Mouse (Mus musculus): ENCODE data around the gene Traf2. TPM values are rescaled to one million over a fixed set of nuclear protein-coding genes. Genes with fewer than 3 reads are reported as not detected.

Gene Traf2
- total RNA-seq, 4 experiments from 2014 or later, result 22.6 to 35.3 (median 30.6) TPM

- DNase-seq, result no peak
Observed at GRCm38 (mm10) chr2:25493476-25493961, 53.2 kb downstream of the Traf2 start, which contains the start of gene Lcn12. TSS of gene Lcn12 (minus strand) at chr2:25493911.

GRCm38 (mm10) chr2:25492988-25493387, 53.8 kb downstream of the Traf2 start:
- DNase-seq, result no peak

DNA sequence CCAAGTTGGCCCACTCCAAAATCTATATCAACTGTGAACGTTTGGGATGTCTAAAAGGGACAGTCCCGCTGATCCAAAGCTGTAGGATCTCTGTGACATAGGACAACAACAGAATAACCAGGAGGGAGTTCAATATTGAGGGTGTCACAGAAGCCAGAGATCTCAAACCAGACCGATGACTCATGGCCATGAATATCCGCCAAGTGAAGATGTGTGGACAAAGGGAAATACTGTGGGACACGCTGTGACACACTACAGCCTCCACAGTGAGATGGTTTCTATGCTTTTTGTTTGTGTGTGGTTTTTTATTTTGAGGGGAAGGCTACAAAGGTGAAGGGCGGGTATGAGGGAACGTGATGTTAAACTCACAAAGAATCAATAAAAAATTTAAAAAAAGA, 58.1 kb downstream of the Traf2 start:
- no peak for DNase-seq

DNA sequence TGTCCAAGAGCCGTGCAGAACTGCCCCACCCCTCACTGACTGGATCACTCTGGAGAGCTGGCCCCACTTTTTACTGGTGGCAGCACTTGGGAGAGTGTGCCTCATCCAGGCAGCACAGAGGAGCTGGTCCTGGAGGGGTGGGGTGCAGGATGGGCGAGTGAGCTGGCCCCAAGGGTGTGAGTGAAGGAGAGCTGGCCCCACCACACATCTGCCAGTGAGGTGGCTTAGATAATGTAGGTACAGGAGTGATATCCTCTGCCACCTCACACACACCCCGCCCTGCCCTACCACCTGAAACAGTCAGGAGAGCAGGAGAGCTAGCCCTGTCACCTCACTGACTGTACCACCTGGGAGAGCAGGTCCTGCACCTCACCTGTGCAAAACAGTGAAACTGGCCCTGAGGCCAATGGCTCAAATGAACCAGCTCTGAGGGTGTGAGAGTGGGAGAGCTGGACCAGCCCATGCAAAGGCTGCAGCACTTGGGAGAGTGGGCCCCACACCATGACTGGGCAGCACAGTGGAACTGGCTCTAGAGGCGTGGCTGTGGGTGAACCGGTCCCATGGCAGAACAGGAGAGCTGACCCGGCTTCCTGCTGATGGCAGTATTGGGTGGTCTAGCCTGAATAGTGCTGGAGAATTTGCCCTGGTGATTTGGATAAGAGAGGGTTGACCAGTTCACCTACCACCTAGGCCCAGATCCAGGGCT, 58.6 kb downstream of the Traf2 start:
- DNase-seq, result no peak

DNA sequence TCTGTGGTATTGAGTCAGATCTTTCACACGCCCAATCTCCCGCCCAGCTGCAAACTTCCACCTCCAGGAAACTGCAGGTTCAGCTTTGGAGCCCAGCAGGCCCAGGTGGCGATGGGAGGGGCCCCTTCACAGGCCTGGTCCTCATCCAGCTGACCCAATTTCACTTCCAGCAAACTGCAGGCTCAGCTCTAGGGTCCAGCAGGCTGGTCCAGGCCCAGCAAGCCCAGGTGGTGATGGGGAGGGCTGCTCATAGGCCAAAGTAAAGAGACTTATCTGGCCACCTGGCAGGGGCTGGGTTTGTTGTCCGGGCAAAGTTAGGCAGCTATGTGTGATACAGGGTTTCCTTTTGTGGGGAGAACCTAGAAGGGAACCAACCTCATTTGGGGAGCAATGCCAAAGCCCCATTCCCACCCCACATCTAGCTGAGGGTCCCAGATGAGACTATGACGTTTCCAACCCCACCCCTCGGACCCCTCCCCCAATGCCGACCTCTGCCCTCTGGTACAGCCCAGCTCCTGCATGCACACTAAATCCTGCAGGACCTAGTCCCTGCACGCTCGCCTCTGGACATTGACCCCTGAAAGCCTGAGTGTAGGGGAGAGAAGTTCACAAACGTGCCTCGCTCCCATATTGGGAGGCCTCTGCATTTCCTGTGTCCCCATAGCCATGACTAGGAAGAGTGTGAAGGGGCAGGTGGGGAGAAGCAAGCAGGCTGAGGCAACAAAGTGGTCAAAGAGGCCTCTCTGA, 61.7 kb downstream of the Traf2 start:
- DNase-seq, result no peak

- DNase-seq, result no peak
Observed at GRCm38 (mm10) chr2:25482969-25483368, 63.8 kb downstream of the Traf2 start.

DNA sequence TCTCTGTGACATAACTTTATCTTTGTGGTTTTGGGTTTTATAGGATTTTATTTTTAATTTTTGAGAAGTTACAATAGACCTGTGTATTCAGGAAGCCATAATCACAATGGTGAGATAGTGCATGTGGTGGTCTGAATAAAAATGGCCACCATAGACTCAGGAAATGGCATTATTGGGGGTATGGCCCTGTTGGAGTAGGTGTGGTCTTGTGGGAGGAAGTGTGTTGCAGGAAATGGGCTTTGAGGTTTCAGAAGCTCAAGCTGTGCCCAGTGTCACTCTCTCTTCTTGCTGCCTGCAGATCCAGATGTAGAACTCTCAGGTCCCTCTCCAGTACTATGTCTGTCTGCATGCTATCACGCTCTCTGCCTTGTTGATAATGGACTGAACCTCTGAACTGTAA, 66.2 kb downstream of the Traf2 start:
- DNase-seq, result no peak

DNA sequence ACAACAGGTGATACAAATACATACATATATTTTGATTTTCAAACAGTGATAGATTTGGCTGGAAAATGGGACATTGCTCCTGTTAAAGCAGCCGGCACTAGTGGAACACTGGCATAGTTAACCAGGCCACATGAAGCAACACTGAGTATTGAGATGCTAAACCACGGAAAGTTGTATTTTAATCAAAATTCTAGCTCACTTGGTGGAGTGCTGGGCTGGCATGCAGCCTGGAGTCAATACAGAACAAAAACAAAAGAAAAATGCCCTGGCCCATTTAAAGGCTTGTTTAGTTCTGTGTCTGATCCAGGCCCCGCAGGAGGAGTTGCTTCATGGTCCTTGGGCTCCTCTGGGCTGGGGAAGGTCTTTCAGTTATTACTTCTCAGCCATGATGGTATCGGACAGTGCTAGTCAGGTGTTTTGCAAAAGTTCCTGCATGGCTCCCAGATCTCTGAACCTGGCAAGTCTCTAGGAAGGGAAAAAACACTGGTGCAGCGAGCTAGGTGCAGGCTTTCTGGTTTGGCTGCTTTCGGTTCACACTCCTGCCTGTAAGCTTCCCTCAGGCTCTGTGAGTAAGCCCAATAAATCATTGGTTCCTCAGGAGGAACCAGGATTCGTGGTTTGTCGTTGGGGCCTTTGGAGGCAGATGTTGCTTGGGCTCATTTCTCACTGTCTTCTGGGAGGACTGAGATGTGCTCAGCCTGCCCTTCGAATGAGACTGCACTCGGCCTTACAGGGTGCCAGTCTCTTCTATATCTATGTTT, 67.0 kb downstream of the Traf2 start:
- DNase-seq, result no peak

DNA sequence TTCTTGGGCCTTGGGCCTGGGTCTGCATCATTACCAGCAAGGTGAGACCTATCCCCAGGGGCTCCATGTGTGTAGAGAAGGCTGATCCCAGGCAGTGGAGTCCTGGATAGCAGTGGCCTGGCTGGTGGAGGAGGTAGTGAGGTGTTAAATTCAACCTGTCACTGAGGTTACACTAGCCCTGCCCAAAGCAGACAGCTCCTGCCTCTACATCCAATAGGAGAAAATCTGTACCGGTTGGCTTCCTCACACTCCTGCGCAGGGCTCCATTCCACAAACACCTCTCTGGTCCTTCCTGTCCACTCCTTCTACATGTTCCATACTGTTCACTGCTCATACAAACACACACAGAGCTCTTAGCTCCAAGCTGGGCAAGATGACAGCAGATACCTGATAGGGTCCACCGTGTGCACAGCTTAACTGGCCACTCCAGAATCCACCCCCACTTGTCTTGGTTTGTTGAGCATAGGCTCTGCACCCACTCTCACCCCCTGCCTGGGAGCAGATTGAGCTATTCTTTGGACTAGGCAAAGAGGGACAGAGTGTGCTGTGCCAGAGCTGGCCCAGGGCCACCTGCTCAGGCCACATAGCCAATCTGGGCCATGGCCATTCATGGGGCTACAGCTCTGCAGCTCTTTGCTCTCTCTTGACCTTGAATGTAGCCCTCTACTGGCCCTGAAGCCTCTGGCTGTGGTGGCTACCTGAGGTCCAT, 68.6 kb downstream of the Traf2 start:
- DNase-seq, result peak; percentile 72

DNA sequence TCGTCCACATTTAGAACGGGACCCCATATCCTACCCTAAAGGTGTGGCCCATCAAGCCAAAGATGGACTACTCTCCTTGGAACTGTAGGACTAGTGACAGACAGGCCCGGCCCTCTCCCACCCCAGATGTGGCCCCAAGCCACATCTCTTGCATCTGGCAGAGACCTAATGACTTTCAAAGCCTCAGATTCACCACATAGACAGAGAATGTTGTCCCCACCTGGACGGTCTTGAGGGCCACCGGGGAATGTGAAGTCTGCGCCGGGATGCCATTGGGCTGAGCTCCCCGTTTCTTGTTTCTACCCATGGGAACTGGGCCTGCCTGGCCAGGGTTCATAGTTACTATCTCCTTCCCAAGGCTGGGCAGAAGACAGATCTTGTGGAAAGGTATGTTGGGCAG, 69.2 kb downstream of the Traf2 start:
- DNase-seq, result no peak

DNA sequence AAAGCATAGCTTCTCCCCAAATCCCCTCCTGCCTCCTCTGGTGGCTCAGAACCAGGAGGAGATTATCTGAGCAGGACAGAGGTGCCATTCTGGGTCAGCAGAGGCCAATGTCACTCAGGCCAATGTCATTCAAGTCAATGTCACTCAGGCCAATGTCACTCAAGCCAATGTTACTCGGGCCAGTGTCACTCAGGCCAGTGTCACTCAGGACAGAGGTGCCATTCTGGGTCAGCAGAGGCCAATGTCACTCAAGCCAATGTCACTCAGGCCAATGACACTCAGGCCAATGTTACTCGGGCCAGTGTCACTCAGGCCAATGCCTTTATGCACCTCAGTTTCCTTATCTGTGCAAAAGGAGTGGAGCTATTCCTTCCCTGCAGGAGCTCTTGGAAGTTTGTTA, 74.2 kb downstream of the Traf2 start:
- no peak for DNase-seq

DNA sequence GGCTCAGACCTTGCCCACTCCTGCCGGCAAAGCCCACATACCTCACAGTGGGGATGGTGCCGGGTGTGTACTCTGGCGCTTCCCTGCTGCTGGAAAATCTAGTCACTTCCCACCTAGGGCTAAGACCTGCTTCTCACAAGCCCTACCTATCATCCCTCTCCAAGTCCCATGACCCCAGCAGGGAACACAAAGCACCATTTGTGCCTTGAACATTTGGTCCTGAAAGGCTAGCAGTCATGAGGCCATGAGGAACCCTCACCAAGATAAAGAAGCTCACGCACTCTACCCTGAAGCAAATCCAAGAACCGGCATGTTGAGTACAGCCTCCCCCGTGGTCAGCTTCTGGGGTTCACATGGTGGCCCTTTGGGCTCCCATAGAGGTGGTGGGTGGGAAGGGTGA, 76.8 kb downstream of the Traf2 start, which contains the start of gene Ptgds:
Gene Ptgds (minus strand): TSS at position 78 of the 400 bp plus-strand sequence.
- no peak for DNase-seq

GRCm38 (mm10) chr2:25468962-25469915, 77.5 kb downstream of the Traf2 start:
- no peak for DNase-seq

Other genes with a start within 250 kb of the Traf2 start
- 10 to 100 TPM; 13.0 to 21.3 (median 17.8) TPM for gene Grin1, start 227.8 kb downstream of the Traf2 start, total RNA-seq (2022)
- gene Man1b1, start 214.6 kb downstream of the Traf2 start, total RNA-seq (2022), result 10 to 100 TPM; 66.5 to 71.9 (median 67.6) TPM
- 10 to 100 TPM; 39.8 to 59.1 (median 45.7) TPM for gene Dpp7, start 190.6 kb downstream of the Traf2 start, total RNA-seq (2022)
- 10 to 100 TPM; 29.5 to 48.3 (median 31.5) TPM for gene Uap1l1, start 181.3 kb downstream of the Traf2 start, total RNA-seq (2022)
- gene Sapcd2, start 174.6 kb downstream of the Traf2 start, total RNA-seq (2022), result under 1 TPM in 3 of 4 experiments, not detected in 1; 0.31 to 0.71 (median 0.61) TPM
- gene Entpd2, start 151.1 kb downstream of the Traf2 start, total RNA-seq (2022), result 1 to 10 TPM; 3.1 to 9.7 (median 5.1) TPM
- 100 to 1,000 TPM; 148 to 171 (median 163) TPM for gene Npdc1, start 147.6 kb downstream of the Traf2 start, total RNA-seq (2022)
- gene Fut7, start 123.7 kb downstream of the Traf2 start, total RNA-seq (2022), result under 1 TPM in 1 of 4 experiments, not detected in 3; 0.13 TPM
- gene Abca2, start 118.2 kb downstream of the Traf2 start, total RNA-seq (2022), result 10 to 100 TPM; 48.9 to 73.0 (median 57.5) TPM
- not detected for gene Clic3, start 90.1 kb downstream of the Traf2 start, total RNA-seq (2022)
- 10 to 100 TPM; 32.4 to 68.2 (median 43.4) TPM for gene Paxx, start 85.8 kb downstream of the Traf2 start, total RNA-seq (2022)
- 10 to 100 TPM in 1 of 4 experiments, 1 to 10 TPM in 3; 3.2 to 10.5 (median 4.4) TPM for gene Ptgds, start 76.9 kb downstream of the Traf2 start, total RNA-seq (2022)
- gene Lcn12, start 53.0 kb downstream of the Traf2 start, total RNA-seq (2022), result not detected
- 100 to 1,000 TPM in 3 of 4 experiments, 10 to 100 TPM in 1; 82.5 to 114 (median 107) TPM for gene Fbxw5, start 46.2 kb downstream of the Traf2 start, total RNA-seq (2022)
- gene C8g, start 45.2 kb downstream of the Traf2 start, total RNA-seq (2022), result 1 to 10 TPM in 3 of 4 experiments, under 1 TPM in 1; 0.70 to 2.3 (median 1.6) TPM
- gene Edf1, start 10.9 kb upstream of the Traf2 start, total RNA-seq (2022), result 100 to 1,000 TPM; 149 to 331 (median 215) TPM
- 10 to 100 TPM in 1 of 4 experiments, 1 to 10 TPM in 3; 1.4 to 11.0 (median 4.0) TPM for gene Mamdc4, start 27.9 kb upstream of the Traf2 start, total RNA-seq (2022)
- gene Phpt1, start 28.3 kb upstream of the Traf2 start, total RNA-seq (2022), result 10 to 100 TPM; 61.3 to 76.9 (median 66.1) TPM
- 1 to 10 TPM; 1.6 to 4.8 (median 3.8) TPM for gene Ajm1, start 34.8 kb upstream of the Traf2 start, total RNA-seq (2022)
- gene Rabl6, start 61.6 kb upstream of the Traf2 start, total RNA-seq (2022), result 100 to 1,000 TPM; 121 to 178 (median 137) TPM
- not detected for gene Ccdc183, start 70.7 kb upstream of the Traf2 start, total RNA-seq (2022)
- gene Tmem141, start 75.1 kb upstream of the Traf2 start, total RNA-seq (2022), result 10 to 100 TPM; 18.0 to 47.8 (median 27.3) TPM
- gene Fcna, start 81.1 kb upstream of the Traf2 start, total RNA-seq (2022), result 1 to 10 TPM; 4.7 to 7.0 (median 5.5) TPM
- not detected for gene Lcn8, start 106.2 kb upstream of the Traf2 start, total RNA-seq (2022)
- not detected for gene Lcn5, start 111.0 kb upstream of the Traf2 start, total RNA-seq (2022)
- gene Lcn6, start 129.8 kb upstream of the Traf2 start, total RNA-seq (2022), result not detected
- not detected for gene Lcn10, start 135.8 kb upstream of the Traf2 start, total RNA-seq (2022)
- 10 to 100 TPM in 1 of 4 experiments, 1 to 10 TPM in 1, not detected in 2; 3.1 to 30.1 TPM for gene Obp2a, start 153.1 kb upstream of the Traf2 start, total RNA-seq (2022)
- gene Bmyc, start 159.8 kb upstream of the Traf2 start, total RNA-seq (2022), result 10 to 100 TPM; 29.9 to 69.4 (median 39.2) TPM
- gene Obp2b, start 190.1 kb upstream of the Traf2 start, total RNA-seq (2022), result not detected
- gene Lcn3, start 218.6 kb upstream of the Traf2 start, total RNA-seq (2022), result not detected
- gene Lcn11, start 230.1 kb upstream of the Traf2 start, total RNA-seq (2022), result not detected
- not detected for gene Gm13539, start 235.3 kb upstream of the Traf2 start, total RNA-seq (2022)